In genomic region chr11:116023771-116024355, GRCm38 (mm10) we compare ENCODE assay signal across 8 mouse cellular contexts. TPM values are rescaled to one million over a fixed set of nuclear protein-coding genes. Genes with fewer than 3 reads are reported as not detected.
DNase-seq lines count a peak whose midpoint lies in the region; ATAC-seq and TF ChIP-seq lines count a peak whose summit lies in the region.

No protein-coding gene starts in this region.

- no peaks in the 10 kb centered on the region for H3K27me3 ChIP-seq in G1E (ENCODE audit: insufficient read depth, low read length)
- no peaks in the 10 kb centered on the region for H3K27me3 ChIP-seq in forebrain, embryonic 16.5 days (replicated peaks; ENCODE audit: control insufficient read depth, insufficient read depth, low read length)
- H3K27me3 ChIP-seq in hindbrain, embryonic 10.5 days (ENCODE audit: insufficient read depth, poor library complexity, severe bottlenecking): no peaks in the 10 kb centered on the region

- ATAC-seq in G1E (ENCODE audit: extremely low read depth, insufficient number of reproducible peaks, low FRiP score, poor library complexity, severe bottlenecking): no peak
- peak; percentile 43; the same call in 1 of the 2 replicates for ATAC-seq in cerebellum, adult (ENCODE audit: insufficient number of reproducible peaks, low FRiP score, low TSS enrichment)
- ATAC-seq in forebrain, embryonic 16.5 days: peak; percentile 64

- peak overlapping the region; percentile 91 for H3K4me3 ChIP-seq in G1E (ENCODE audit: low read depth, low read length)
- H3K4me3 ChIP-seq in forebrain, embryonic 16.5 days (replicated peaks; ENCODE audit: low read length): peak overlapping the region; percentile 89
- peak overlapping the region; percentile 81 for H3K4me3 ChIP-seq in hindbrain, embryonic 10.5 days
- H3K4me3 ChIP-seq in lung, adult 2 months (replicated peaks; ENCODE audit: extremely low read depth, low read depth, low read length): peak overlapping the region; percentile 80
- peak overlapping the region; percentile 68 for H3K4me3 ChIP-seq in olfactory bulb, adult 2 months (ENCODE audit: insufficient read depth, low read depth, low read length)

- peak; percentile 44; the same call in 1 of the 2 replicates for TF ChIP-seq CTCF in G1E (IDR thresholded peaks at IDR 0.05; ENCODE audit: low read depth, low read length)
- peak; percentile 36; the same call in 1 of the 2 replicates for TF ChIP-seq CTCF in lung, adult 2 months (IDR thresholded peaks at IDR 0.05; ENCODE audit: insufficient read depth, low read length)
- TF ChIP-seq CTCF in olfactory bulb, adult 2 months (IDR thresholded peaks at IDR 0.05; ENCODE audit: insufficient read depth, low read depth, low read length): peak; percentile 95

- peak overlapping the region; percentile 99 for H3K27ac ChIP-seq in forebrain, embryonic 16.5 days (ENCODE audit: low read length)
- H3K27ac ChIP-seq in hindbrain, embryonic 10.5 days: peak overlapping the region; percentile 98
- H3K27ac ChIP-seq in olfactory bulb, adult 2 months (ENCODE audit: insufficient read depth, low read depth, low read length): peak overlapping the region; percentile 96

- H3K4me1 ChIP-seq in G1E (ENCODE audit: insufficient read depth, low read depth, low read length): peaks cover 20% of the 10 kb centered on the region
- H3K4me1 ChIP-seq in forebrain, embryonic 16.5 days (replicated peaks; ENCODE audit: control insufficient read depth, insufficient read depth, low read length): peaks cover 12% of the 10 kb centered on the region
- H3K4me1 ChIP-seq in hindbrain, embryonic 10.5 days (replicated peaks): peaks cover 6% of the 10 kb centered on the region; the same call in 1 of the 2 replicates
- H3K4me1 ChIP-seq in lung, adult 2 months (ENCODE audit: control insufficient read depth, insufficient read depth, low read length): no peaks in the 10 kb centered on the region
- peaks cover 2% of the 10 kb centered on the region; the same call in 1 of the 2 replicates for H3K4me1 ChIP-seq in olfactory bulb, adult 2 months (ENCODE audit: control insufficient read depth, insufficient read depth, low read length)

- WGBS in forebrain, embryonic 16.5 days: 0% methylated on average over 53 of the region's 57 CpGs
- under 1% methylated on average over 57 of the region's 57 CpGs for WGBS in hindbrain, embryonic 10.5 days
- WGBS in lung, adult 2 months: under 1% methylated on average over 56 of the region's 57 CpGs
- 2% methylated on average over 57 of the region's 57 CpGs for WGBS in olfactory bulb, adult 2 months

- H3K9me3 ChIP-seq in G1E (replicated peaks): no peaks in the 10 kb centered on the region
- no peaks in the 10 kb centered on the region for H3K9me3 ChIP-seq in forebrain, embryonic 16.5 days (ENCODE audit: control insufficient read depth, low read length)
- H3K9me3 ChIP-seq in hindbrain, embryonic 10.5 days: no peaks in the 10 kb centered on the region

- peaks cover 27% of the 10 kb centered on the region for H3K36me3 ChIP-seq in G1E (replicated peaks)
- peaks cover 12% of the 10 kb centered on the region for H3K36me3 ChIP-seq in forebrain, embryonic 16.5 days (ENCODE audit: control insufficient read depth, insufficient read depth)
- peaks cover 25% of the 10 kb centered on the region for H3K36me3 ChIP-seq in hindbrain, embryonic 10.5 days

- H3K4me2 ChIP-seq in forebrain, embryonic 16.5 days (ENCODE audit: low read length): peak overlapping the region; percentile 57

- TF ChIP-seq POLR2A in lung, adult 2 months (IDR thresholded peaks at IDR 0.05; ENCODE audit: borderline replicate concordance, extremely low read depth, low read depth, low read length): peak; percentile 26; the same call in 1 of the 2 replicates
- no peak for TF ChIP-seq POLR2A in olfactory bulb, adult 2 months (IDR thresholded peaks at IDR 0.05; ENCODE audit: insufficient read depth, low read depth, low read length)

- peak overlapping the region; percentile 99 for H3K9ac ChIP-seq in forebrain, embryonic 16.5 days (replicated peaks; ENCODE audit: low read depth, low read length)

- DNase-seq in G1E (ENCODE audit: low spot score): peak; percentile 56
- DNase-seq in hindbrain, embryonic 10.5 days (ENCODE audit: low spot score): peak; percentile 75
- peak; percentile 55 for DNase-seq in layer of hippocampus, adult 9-10 months (ENCODE audit: low spot score)
- peak; percentile 76 for DNase-seq in lung, adult 2 months
- DNase-seq in thymus, postnatal 36 days: peak; percentile 85 to 90

RNA-seq across cellular contexts. Expression of gene H3f3b, which starts 3.9 kb away (rescaled TPM):
- total RNA-seq in G1E (2014; fragmentation: Nextera tagmentation) (692 and 699 TPM in 2 replicates), G1E (2017) (721 and 745 TPM in 2 replicates)
- 230 and 336 TPM in 2 replicates for polyA plus RNA-seq in G1E (2012)
- polyA plus RNA-seq in forebrain, embryonic 16.5 days (2015; fragmentation: Nextera tagmentation; extraction: Ambion mirVana): 2,318 and 2,532 TPM in 2 replicates
- 1,623 and 1,834 TPM in 2 replicates for polyA plus RNA-seq in hindbrain, embryonic 10.5 days (2016; fragmentation: Nextera tagmentation; extraction: Ambion mirVana)
- 223 and 243 TPM in 2 replicates for polyA plus RNA-seq in lung, adult 2 months (2012; rRNA removed)
- polyA plus RNA-seq in olfactory bulb, adult 2 months (2012; ENCODE audit: insufficient read depth, insufficient read length, low replicate concordance, missing spikeins): 341 and 464 TPM in 2 replicates

RNA-seq across cellular contexts. Expression of gene Unk, which starts 6.3 kb away (rescaled TPM):
- total RNA-seq in G1E (2014; fragmentation: Nextera tagmentation) (50.1 and 58.1 TPM in 2 replicates), G1E (2017) (17.2 and 19.8 TPM in 2 replicates)
- 65.2 and 80.7 TPM in 2 replicates for polyA plus RNA-seq in G1E (2012)
- polyA plus RNA-seq in forebrain, embryonic 16.5 days (2015; fragmentation: Nextera tagmentation; extraction: Ambion mirVana): 37.6 and 42.1 TPM in 2 replicates
- polyA plus RNA-seq in hindbrain, embryonic 10.5 days (2016; fragmentation: Nextera tagmentation; extraction: Ambion mirVana): 47.7 and 51.3 TPM in 2 replicates
- 48.6 and 54.0 TPM in 2 replicates for polyA plus RNA-seq in lung, adult 2 months (2012; rRNA removed)
- polyA plus RNA-seq in olfactory bulb, adult 2 months (2012; ENCODE audit: insufficient read depth, insufficient read length, low replicate concordance, missing spikeins): 207 TPM in 1 of 2 replicates, not detected in the other

RNA-seq across cellular contexts. Expression of gene Galk1, which starts 11.3 kb away (rescaled TPM):
- total RNA-seq in G1E (2014; fragmentation: Nextera tagmentation) (15.4 and 22.0 TPM in 2 replicates), G1E (2017) (54.5 and 69.9 TPM in 2 replicates)
- 148 and 177 TPM in 2 replicates for polyA plus RNA-seq in G1E (2012)
- polyA plus RNA-seq in forebrain, embryonic 16.5 days (2015; fragmentation: Nextera tagmentation; extraction: Ambion mirVana): 61.3 and 64.2 TPM in 2 replicates
- polyA plus RNA-seq in hindbrain, embryonic 10.5 days (2016; fragmentation: Nextera tagmentation; extraction: Ambion mirVana): 184 and 204 TPM in 2 replicates
- 49.5 and 57.1 TPM in 2 replicates for polyA plus RNA-seq in lung, adult 2 months (2012; rRNA removed)
- polyA plus RNA-seq in olfactory bulb, adult 2 months (2012; ENCODE audit: insufficient read depth, insufficient read length, low replicate concordance, missing spikeins): not detected in 2 replicates

RNA-seq across cellular contexts. Expression of gene Itgb4, which starts 49.4 kb away (rescaled TPM):
- total RNA-seq in G1E (2014; fragmentation: Nextera tagmentation): not detected in 2 replicates
- 0.05 and 0.06 TPM in 2 replicates for total RNA-seq in G1E (2017)
- polyA plus RNA-seq in G1E (2012): 0.13 and 0.17 TPM in 2 replicates
- 0.67 and 0.80 TPM in 2 replicates for polyA plus RNA-seq in forebrain, embryonic 16.5 days (2015; fragmentation: Nextera tagmentation; extraction: Ambion mirVana)
- polyA plus RNA-seq in hindbrain, embryonic 10.5 days (2016; fragmentation: Nextera tagmentation; extraction: Ambion mirVana): 0.92 and 0.94 TPM in 2 replicates
- polyA plus RNA-seq in lung, adult 2 months (2012; rRNA removed): 11.0 and 14.7 TPM in 2 replicates
- polyA plus RNA-seq in olfactory bulb, adult 2 months (2012; ENCODE audit: insufficient read depth, insufficient read length, low replicate concordance, missing spikeins): not detected in 2 replicates

RNA-seq across cellular contexts. Expression of gene Unc13d, which starts 53.9 kb away (rescaled TPM):
- total RNA-seq in G1E (2014; fragmentation: Nextera tagmentation) (26.1 and 31.4 TPM in 2 replicates), G1E (2017) (63.5 and 81.7 TPM in 2 replicates)
- polyA plus RNA-seq in G1E (2012): 126 and 144 TPM in 2 replicates
- 0.60 and 0.62 TPM in 2 replicates for polyA plus RNA-seq in forebrain, embryonic 16.5 days (2015; fragmentation: Nextera tagmentation; extraction: Ambion mirVana)
- polyA plus RNA-seq in hindbrain, embryonic 10.5 days (2016; fragmentation: Nextera tagmentation; extraction: Ambion mirVana): 3.1 and 4.5 TPM in 2 replicates
- polyA plus RNA-seq in lung, adult 2 months (2012; rRNA removed): 51.6 and 56.4 TPM in 2 replicates
- not detected in 2 replicates for polyA plus RNA-seq in olfactory bulb, adult 2 months (2012; ENCODE audit: insufficient read depth, insufficient read length, low replicate concordance, missing spikeins)

Comparison
In these comparisons a context has a peak if more than half of its experiments do, and no peak if none do; other contexts are left out.
1. CTCF ChIP-seq: peak in every context shown above with its lines; median percentile 95 in olfactory bulb, adult 2 months; 44 in G1E; 36 in lung, adult 2 months.